Mouse (Mus musculus): Measurements from ENCODE around the gene Rps4x. TPM values are rescaled to one million over a fixed set of nuclear protein-coding genes. Genes with fewer than 3 reads are reported as not detected.
A peak's percentile ranks its signal among the peaks of the same experiment; 100 is the strongest.

Rps4x gene
- 100 to 1,000 TPM; 672 to 785 TPM for total RNA-seq (2021)
- long read RNA-seq, experiment 1, transcript Rps4x-201 (7 exons, 975 nt) = major isoform, 234 of 255 reads
- long read RNA-seq, experiment 1, partial matches to known transcripts = 15 of 255 reads
- long read RNA-seq, experiment 1, other reads (novel, unspliced or antisense) = 6 of 255 reads
- long read RNA-seq, experiment 2, transcript Rps4x-201 (7 exons, 975 nt) = major isoform, 168 of 190 reads
- long read RNA-seq, experiment 2, partial matches to known transcripts = 12 of 190 reads
- long read RNA-seq, experiment 2, other reads (novel, unspliced or antisense) = 8 of 190 reads

GRCm38 (mm10) chrX:102188712-102189497 is at the start of gene Rps4x:
TSS of gene Rps4x (minus strand) at chrX:102189394.
- DNase-seq = peak; percentile 85 to 88

- DNase-seq = peak; percentile 4 to 50
Measured at GRCm38 (mm10) chrX:102219126-102219525, 29.9 kb upstream of the Rps4x start.

- peak; percentile 1 to 34 for DNase-seq
Measured at GRCm38 (mm10) chrX:102215356-102215755, 26.2 kb upstream of the Rps4x start.

- no peak for DNase-seq
Measured at GRCm38 (mm10) chrX:102190840-102191239, 1.6 kb upstream of the Rps4x start.

GRCm38 (mm10) chrX:102189581-102189980 is 387 bp upstream of the Rps4x start:
- no peak for DNase-seq

DNA sequence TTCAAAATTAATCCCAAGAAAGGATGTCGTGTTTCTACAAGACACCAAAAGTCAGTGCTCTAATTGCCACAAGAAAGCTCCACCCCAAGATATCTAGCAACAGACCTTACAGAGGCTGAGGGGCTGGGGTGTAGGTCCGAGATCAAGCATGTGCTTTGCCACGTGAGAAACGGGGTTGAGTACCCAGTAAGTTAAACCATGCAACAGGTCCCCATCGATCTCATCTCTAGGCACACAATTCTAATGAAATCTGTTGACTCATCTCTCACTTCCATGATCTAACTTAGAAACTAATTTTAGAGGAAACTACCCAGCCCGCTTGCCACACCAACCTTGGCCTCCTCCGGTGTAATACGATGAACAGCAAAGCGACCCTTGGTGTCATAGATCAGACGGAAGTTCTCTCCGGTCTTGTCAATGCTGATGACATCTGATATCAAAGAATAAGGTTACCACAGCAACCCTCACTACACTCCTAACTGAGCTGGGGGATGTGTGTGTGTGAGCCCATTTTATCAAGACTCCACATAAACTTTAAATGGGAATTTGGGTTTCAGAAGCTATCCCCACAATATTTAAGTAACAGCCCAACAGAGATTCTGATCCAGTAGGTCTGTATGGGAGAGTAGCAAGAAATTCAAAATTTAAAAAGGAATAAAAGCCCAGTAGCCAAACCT is 2.0 kb downstream of the Rps4x start:
- DNase-seq = no peak

- no peak for DNase-seq
Measured at GRCm38 (mm10) chrX:102182575-102182974, 6.6 kb downstream of the Rps4x start.

GRCm38 (mm10) chrX:102175538-102176287 is 13.5 kb downstream of the Rps4x start:
- DNase-seq = no peak

DNA sequence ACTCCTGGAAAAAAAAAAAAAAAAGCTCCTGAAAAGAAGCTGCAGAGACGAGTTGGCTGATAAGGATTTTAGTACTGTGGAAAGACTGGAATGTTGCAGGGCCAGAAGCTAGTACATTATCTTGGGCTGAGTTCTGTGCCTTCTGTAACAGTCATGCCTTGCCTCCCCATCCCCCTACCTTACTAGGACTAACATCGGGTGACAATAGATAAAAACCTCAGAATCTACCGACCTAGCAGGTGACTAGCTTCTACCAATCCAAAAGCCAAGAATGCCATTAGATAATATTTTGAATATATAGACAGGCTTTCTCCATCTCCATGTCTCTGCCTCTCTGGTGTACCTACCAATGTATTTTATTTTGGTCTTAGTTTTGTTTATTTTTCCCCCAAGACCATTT is 18.3 kb downstream of the Rps4x start:
- no peak for DNase-seq

- DNase-seq = no peak
Measured at GRCm38 (mm10) chrX:102170135-102170534, 19.1 kb downstream of the Rps4x start.

DNA sequence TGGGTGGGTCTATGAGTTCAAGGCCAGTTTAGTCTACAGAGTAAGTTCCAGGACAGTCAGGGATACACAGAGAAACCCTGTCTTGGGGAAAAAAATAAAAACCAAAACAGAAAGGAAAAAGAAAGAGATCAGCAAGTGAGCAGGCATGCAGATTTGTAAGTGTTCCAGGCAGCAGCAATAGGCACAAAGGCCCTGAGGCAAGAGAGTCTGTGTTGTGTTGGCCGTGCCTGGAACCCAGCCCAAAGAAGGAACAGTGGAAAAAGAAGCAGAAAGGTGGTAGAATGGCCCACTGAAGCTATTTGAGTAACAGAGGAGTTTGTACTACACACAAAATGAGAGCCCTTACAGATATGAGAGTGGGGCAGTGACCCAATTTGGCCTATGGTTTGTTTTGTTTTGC is 19.5 kb downstream of the Rps4x start:
- no peak for DNase-seq

- peak in 1 of 2 experiments; percentile 7 for DNase-seq
Measured at GRCm38 (mm10) chrX:102166986-102167385, 22.2 kb downstream of the Rps4x start.

GRCm38 (mm10) chrX:102166521-102166920 is 22.7 kb downstream of the Rps4x start:
- DNase-seq = peak in 1 of 2 experiments; percentile 16

- DNase-seq = peak; percentile 15 to 37
Measured at GRCm38 (mm10) chrX:102163529-102163928, 25.7 kb downstream of the Rps4x start.

GRCm38 (mm10) chrX:102163096-102163495 is 26.1 kb downstream of the Rps4x start:
- DNase-seq = no peak

DNA sequence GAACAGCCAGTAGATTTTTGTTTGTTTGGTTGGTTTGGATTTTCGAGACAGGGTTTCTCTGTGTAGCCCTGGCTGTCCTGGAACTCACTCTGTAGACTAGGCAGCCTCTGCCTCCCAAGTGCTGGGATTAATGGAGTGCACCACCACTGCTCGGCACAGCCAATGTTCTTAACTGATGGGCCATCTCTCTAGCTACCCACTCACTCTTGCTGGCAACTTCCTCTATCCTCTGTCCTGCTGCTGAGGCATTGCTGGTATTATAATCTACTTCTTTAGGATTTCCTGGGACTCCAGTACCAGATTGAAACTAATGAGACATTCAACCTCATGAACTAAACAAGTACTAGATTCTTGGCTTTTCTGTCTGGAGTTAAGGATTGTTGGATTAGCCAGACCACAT is 28.7 kb downstream of the Rps4x start:
- DNase-seq = no peak

- peak; percentile 13 to 58 for DNase-seq
Measured at GRCm38 (mm10) chrX:102159778-102160177, 29.4 kb downstream of the Rps4x start.

DNA sequence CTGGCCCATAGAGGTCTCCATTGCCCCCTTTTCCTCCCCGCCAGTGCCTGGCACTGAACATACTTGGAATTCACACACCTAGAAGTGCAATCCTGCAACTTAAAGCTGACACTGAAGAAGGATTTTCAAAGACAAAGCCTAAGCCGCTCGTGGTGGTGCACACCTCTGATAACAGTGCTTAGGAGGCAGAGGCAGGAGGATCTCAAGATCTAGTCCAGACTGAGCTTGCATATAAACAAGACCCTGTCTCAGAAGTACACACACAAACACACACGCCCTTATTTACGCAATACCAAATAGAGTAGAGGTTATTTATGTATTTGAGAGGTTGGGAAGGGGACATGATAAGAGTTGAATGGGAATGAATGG is 31.8 kb downstream of the Rps4x start:
- no peak for DNase-seq

DNA sequence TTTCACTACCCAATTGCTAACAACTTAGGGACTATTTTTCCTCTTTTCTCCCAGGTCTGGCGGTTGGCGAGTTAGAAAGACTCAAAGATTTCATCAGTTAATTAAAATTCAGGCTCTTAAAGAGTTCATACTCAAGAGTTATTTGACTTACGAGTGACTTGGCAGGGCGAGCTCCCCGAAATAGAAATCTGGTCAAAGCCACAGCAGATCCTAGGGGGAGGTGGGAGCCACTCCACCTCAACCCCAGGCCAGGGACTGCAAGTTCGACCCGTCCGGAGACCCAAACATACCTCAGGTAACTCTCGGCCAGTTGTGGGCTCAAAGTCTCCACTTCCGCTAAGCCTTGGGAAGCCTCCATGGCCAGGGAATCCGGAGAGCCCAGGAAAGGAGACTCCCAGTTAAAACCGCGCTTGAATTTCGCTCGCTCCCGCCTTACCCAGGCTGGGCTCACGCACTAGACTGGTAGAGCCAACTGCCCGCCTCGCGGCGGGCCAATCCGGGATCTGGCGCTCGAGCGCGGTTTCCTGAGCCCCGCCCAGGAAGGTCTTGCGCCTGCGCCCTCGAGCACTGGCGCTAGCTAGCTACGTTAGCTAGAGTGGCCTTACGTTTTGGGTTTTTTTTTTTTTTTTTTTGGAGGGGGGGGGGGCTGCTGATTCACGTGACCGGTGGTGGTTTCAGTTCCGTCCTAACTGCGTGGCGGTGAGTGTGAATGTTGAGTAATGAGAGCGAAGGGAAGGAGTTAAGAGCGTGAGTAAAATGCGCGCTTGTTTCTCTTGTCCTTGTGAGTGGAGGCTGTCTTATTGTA is 32.4 kb downstream of the Rps4x start, which contains the start of gene Ercc6l:
TSS of gene Ercc6l (minus strand) at position 474 of the 805 bp plus-strand sequence.
- peak; percentile 90 to 95 for DNase-seq

DNA sequence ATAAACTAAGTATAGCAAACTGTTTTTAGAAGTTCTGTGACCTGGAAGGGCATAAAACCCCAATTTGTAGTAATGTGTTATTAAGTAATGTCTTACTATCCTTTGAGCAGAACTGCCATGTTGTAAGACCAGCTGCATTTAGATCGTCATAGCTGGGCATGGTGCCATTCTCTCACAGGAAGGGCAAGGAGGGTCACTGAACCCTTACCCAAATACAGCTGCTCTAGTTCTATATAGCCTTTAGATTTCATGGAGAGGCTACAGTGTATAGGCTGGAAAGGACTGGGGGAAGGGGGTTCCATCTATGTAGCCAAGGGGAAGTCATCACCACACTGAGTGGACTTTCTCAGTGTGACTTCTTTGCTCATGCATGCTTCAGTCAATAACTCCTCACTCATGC is 48.0 kb downstream of the Rps4x start:
- DNase-seq = no peak
